Mouse (Mus musculus): ENCODE results near the gene Pbx4. TPM values are rescaled to one million over a fixed set of nuclear protein-coding genes. Genes with fewer than 3 reads are reported as not detected.

Pbx4 gene
- total RNA-seq, 2 experiments from 2014 or later, result 10.2 to 15.0 TPM

DNA sequence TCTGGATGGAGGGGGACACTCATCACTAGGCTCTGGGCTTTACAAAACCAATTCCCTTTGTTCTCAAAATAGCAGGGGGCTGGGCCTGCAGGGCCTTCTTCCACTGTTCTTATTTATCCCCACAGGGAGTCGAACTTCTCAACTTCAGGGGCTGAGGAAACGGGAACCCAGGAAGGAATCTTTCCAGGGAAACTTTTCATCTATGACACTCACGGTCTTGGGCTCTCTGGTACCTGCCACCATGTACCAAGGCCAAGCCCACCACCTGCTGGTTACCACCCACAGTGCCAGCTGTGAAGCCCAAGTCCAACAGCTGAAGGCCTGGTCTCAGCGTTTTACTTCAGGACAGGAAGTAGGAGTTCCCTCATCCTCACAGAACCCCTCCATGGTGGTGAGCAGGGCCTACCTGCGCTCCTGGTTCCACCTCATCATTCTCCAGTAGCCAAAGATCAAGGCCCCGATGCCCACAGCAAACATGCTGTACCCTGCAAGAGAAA is 62.6 kb downstream of the Pbx4 start:
- no peak for ATAC-seq (replicated peaks; ENCODE audit: poor library complexity)

DNA sequence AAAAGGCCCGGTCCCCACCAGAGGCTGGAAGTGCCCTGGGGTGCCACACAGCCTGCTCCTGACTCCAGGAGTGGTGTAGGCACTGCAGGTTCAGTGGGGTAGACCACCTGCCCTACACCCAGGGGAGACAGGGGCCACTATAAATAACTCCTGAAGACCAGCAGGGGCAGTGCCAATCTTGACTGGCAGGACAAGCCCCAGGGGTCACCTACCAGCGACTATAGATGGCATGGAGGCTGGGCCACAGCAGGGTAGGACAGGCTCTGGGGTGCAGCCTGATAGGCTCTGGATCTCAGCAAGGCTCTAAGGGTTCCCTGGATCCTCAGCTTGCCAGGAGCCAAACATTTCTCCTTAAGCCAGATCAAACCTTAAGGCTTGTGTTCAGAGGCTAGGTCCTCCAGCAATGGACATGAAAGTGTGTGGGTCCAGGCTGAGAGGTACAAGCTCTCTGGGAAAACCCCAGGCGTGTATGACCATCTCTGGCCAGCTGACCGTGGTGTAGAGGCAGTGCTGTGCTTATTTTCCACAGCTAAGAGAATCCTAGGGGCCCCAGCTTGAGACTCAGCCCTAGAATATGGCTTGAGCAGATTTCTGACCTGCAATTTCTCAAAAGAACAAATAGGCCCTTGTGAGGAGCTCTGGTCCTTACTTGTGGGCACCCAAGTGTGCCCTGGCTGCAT is 63.6 kb downstream of the Pbx4 start:
- no peak for ATAC-seq (replicated peaks; ENCODE audit: poor library complexity)

DNA sequence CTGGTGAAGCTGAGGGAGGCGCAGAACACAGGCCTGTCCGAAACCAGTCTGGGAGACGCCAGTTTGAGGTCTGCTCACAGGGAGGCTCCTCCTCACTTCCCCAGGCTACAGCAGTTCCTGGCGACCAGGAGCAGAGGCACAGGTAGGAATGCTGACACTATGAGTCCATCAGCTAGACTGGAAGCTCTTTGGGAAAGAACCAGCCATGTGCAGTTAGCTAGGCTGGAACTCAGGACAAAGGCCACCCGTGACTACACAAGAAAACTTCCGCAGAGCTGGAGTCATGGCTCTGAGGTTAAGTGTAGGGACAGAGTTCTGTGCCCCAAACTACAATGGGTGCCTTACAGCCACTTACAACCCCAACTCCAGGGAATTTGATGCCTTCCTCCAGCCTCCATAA is 65.6 kb downstream of the Pbx4 start:
- no peak for ATAC-seq (replicated peaks; ENCODE audit: poor library complexity)

DNA sequence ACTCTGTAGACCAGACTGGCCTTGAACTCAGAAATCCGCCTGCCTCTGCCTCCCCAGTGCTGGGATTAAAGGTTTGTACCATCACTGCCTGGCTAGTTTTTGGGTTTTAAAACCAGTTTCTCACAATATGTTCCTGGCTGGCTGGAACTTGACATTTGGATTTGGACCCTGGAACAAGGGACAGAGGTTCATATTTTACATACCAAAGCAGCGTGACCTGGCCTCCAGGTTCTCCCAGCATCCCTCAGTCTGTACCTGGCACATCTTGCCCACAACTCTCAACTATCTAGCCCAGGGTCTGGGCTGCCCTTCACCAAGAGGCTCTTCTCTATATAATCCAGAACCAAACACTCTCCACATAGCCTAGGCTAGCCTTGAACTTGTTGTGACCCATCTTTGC is 67.6 kb downstream of the Pbx4 start:
- no peak for ATAC-seq (replicated peaks; ENCODE audit: poor library complexity)

GRCm38 (mm10) chr8:69900895-69901451 is 68.7 kb downstream of the Pbx4 start:
- ATAC-seq (replicated peaks; ENCODE audit: poor library complexity), result no peak

- peak; percentile 79 for ATAC-seq (replicated peaks; ENCODE audit: poor library complexity)
Measured at GRCm38 (mm10) chr8:69901484-69902162, 69.3 kb downstream of the Pbx4 start.

GRCm38 (mm10) chr8:69902163-69903062 is 70.1 kb downstream of the Pbx4 start, which contains the start of the genes Tssk6, Ndufa13 and Yjefn3:
TSS of gene Tssk6 (plus strand) at chr8:69902184.
TSS of gene Ndufa13 (minus strand) at chr8:69902558.
TSS of gene Yjefn3 (minus strand) at chr8:69902712.
- ATAC-seq (replicated peaks; ENCODE audit: poor library complexity), result peak; percentile 16

DNA sequence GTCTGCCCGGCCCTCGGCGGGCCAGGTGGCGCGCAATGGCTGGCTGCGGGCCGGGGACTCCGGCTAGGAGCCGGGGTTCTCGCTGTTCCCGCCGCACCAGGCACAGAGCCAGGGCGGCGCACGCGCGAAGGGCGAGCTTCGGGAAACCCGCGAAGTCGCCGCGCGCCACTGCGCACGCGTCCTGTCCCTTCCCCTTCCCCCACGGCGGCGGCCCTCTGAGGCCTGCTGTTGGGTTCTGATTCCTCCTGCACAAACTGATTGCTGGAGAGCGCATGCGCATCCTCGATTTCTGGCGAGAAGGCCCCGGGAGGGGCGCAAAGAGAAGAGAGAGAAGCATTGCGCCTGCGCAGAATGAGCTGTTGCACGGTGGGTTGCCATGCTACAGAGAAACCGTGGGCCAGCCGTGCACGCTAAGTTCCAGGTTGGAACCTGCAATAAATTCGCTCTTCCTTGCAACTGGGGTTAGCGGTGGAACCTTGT is 70.8 kb downstream of the Pbx4 start:
- ATAC-seq (replicated peaks; ENCODE audit: poor library complexity), result peak; percentile 59

DNA sequence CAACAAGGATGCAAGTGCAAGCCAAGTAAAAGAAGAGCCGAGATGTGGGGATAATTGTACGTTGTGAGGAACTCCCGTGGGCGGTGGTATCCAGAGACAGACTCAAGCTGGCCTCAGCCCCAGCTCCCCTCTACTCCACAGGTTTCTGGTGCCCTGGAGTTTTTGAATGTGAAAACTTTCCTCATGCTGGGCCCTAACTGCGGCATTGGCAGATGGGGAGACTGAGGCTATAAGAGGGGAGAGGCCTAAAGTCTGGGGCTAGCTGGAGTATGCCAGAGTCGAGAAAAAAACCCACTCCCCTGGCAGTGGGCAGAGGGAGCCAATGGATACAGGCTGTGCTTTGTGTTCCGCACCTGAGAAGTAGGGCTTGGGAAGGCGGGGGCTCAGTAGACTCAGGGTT is 71.8 kb downstream of the Pbx4 start:
- ATAC-seq (replicated peaks; ENCODE audit: poor library complexity), result no peak

- no peak for ATAC-seq (replicated peaks; ENCODE audit: poor library complexity)
Measured at GRCm38 (mm10) chr8:69906260-69906659, 74.0 kb downstream of the Pbx4 start.

GRCm38 (mm10) chr8:69907106-69907505 is 74.8 kb downstream of the Pbx4 start:
- no peak for ATAC-seq (replicated peaks; ENCODE audit: poor library complexity)

DNA sequence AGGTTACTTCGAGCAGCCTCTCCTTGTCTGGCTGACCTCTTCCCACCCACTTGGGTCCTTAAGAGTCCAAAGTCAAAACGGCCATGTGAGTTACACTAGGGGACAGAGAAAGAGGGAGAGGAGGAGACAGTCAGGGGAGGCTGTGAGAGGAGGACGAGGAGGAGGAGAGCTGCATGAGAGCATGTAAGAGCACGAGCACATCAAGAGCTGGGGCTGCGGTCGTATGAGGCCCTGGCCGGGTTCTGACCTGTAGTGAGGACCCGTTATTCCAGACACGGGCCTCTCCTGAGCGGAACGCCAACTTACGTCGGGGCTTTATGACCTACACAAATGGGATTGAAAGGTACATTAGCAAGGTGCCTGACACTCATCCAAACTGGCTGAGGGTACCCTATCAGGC is 79.6 kb downstream of the Pbx4 start:
- ATAC-seq (replicated peaks; ENCODE audit: poor library complexity), result no peak

DNA sequence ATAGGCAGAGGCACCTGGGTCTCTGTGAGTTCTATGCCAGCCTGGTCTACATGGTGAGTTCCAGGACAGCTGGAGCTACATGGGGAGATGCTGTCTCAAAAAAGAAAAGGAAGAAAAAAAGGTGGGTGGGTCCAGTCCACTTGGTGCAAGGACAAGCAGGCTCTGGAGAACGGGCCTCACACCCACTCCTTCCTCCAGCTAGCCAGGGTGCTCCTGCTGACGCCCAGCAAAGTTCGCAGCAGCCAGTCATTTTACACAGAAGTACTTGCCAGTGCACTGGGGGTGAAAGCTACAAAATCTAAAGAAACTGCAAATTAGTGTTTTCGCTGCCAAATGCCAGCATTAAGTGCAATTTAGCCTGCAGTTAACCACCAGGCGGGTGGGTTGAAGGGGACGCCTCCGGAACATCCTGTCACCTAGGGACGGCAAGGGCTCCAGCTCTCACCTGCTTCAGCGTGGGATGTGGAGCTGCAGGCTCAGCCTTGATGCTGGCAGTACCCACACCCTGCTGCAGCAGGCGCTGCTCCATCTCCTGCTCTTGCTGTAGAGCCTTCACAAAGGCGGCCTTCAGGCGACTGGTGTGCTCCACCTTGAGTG is 80.3 kb downstream of the Pbx4 start:
- ATAC-seq (replicated peaks; ENCODE audit: poor library complexity), result no peak

GRCm38 (mm10) chr8:69914526-69914925 is 82.2 kb downstream of the Pbx4 start:
- ATAC-seq (replicated peaks; ENCODE audit: poor library complexity), result no peak

DNA sequence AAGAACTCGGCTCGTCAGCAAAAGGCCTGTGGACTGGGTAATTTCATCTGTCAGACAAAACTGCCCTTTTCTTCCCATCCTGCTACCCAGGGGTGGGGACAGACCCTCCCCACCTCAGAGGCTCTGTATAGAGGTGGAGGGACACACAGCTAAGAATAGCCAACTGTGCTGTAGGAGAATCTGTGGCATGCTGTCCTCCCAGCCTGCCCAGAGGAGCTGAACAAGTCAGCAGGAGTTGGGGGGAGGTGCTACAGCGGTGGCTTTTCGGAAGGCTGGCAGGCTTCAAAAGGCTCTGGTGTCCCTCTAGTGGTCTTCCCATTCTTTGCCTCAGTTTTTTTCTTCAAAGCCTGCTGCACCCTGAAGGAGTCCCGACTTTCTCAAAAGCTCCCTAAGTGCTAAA is 83.5 kb downstream of the Pbx4 start:
- ATAC-seq (replicated peaks; ENCODE audit: poor library complexity), result no peak

- ATAC-seq (replicated peaks; ENCODE audit: poor library complexity), result no peak
Measured at GRCm38 (mm10) chr8:69918506-69918905, 86.2 kb downstream of the Pbx4 start.

DNA sequence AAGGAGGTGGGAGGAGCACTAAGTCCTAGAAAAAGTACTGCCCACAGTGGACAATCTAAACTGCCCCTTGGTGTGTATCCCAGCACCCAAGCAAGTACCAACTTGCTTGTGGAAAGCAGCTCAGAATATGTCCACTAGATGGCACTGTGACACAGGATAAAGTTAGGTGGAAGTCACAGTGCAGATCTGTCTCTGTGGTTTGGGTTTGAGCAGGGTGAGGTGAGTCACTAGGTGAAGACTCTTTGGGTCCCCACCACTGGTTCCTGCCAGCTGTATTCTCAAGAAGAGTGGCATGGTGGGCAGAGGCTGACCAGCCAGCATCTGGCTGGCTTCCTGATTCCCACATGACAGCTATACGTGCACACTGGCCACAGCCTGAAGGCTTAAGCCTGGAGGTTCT is 86.7 kb downstream of the Pbx4 start:
- peak; percentile 84 for ATAC-seq (replicated peaks; ENCODE audit: poor library complexity)

- peak; percentile 63 for ATAC-seq (replicated peaks; ENCODE audit: poor library complexity)
Measured at GRCm38 (mm10) chr8:69919876-69920662, 87.8 kb downstream of the Pbx4 start.

GRCm38 (mm10) chr8:69921141-69921540 is 88.8 kb downstream of the Pbx4 start:
- ATAC-seq (replicated peaks; ENCODE audit: poor library complexity), result no peak

Measured in megakaryocyte progenitor cell, adult 5-6 weeks (primary cell).